Mouse (Mus musculus) embryonic facial prominence, embryonic 10.5 days (tissue): ENCODE results near the gene Nme6. TPM values are rescaled to one million over a fixed set of nuclear protein-coding genes. Genes with fewer than 3 reads are reported as not detected.

Experiments
- DNase-seq: peaks from one replicate; pipeline ENCODE4 v3.0.0-alpha.2; 2017; ENCODE audit warnings: low spot score
- H3K27ac ChIP-seq: fragments of 300-500 bp; sonication (generic); replicated peaks from 2 replicates; pipeline ENCODE4 v1.5.1; 2016; ENCODE audit warnings: mild to moderate bottlenecking
- H3K27me3 ChIP-seq: fragments of 300-500 bp; sonication (generic); replicated peaks from 2 replicates; pipeline ENCODE4 v1.6.1; 2016; ENCODE audit warnings: low read depth, mild to moderate bottlenecking; ENCODE audit not compliant: poor library complexity, severe bottlenecking
- H3K36me3 ChIP-seq: fragments of 300-500 bp; sonication (generic); replicated peaks from 2 replicates; pipeline ENCODE4 v1.6.1; 2016; ENCODE audit warnings: mild to moderate bottlenecking, moderate library complexity
- H3K4me1 ChIP-seq: fragments of 300-500 bp; sonication (generic); 2 replicates; pipeline ENCODE4 v1.6.1; 2016
- H3K4me3 ChIP-seq: fragments of 300-500 bp; sonication (generic); 2 replicates; pipeline ENCODE4 v1.5.1; 2016; ENCODE audit warnings: mild to moderate bottlenecking, moderate library complexity
- H3K9me3 ChIP-seq: fragments of 300-500 bp; sonication (generic); 2 replicates; pipeline ENCODE4 v1.6.1; 2016; ENCODE audit warnings: mild to moderate bottlenecking
- WGBS: fragments of 180-500 bp; shearing (Covaris S2); methylation state at CpG from one replicate; pipeline ENCODE4 v1.1.7; 2016; 5-methylcytosine and 5-hydroxymethylcytosine counted together
- microRNA-seq: library from miRNA; unstranded; fragments of <30 nt; microRNA quantifications from one replicate; pipeline ENCODE4, GENCODE M21; 2017
- polyA plus RNA-seq: library from polyadenylated mRNA; unstranded; fragments of >200 nt; fragmentation: Nextera tagmentation; extraction: Ambion mirVana; gene quantifications from 2 replicates; pipeline ENCODE4 v1.2.1, GENCODE M21; 2016

Gene Nme6
- polyA plus RNA-seq, 1 experiment from 2014 or later, result 107 TPM

DNA sequence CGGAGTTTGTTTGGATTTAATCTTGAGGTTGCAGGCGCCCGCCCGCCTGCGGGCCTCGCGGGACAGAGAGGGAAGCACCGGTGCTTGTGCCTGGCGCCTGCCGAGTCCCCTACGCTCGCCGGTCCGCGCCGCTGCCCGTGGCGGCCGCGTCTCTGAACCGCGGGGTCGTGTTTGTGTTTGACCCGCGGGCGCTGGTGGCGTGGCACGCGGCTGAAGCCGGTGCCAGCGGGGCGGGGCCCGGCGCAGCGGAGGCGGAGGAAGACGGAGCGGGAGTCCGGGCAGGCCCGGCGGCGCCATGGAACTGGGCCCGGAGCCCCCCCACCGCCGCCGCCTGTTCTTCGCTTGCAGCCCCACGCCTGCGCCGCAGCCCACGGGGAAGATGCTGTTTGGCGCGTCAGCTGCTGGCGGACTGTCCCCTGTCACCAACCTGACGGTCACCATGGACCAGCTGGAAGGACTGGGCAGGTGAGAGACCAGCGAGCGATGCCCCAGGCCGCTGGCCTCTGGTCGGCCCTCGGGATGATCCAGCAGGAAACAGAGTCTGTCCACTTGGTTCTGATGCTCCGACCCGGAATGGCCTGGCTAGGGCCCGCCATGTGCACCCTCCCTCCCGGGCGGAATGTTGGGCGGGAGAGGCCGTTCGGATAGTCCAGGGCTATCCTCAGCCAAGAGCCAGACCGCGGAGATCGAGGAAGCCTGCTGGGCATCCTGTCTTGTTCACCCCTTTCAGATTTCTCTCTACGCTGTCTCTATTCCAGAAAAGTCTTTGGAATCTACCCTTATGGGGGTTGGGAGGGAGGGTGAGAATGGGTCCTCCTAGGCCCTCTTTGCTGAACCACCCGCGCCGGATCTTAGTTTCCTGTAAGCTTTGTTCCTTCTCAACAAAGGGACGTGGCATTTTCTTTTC is 43.4 kb downstream of the Nme6 start:
- under 1% methylated on average over 76 of the region's 76 CpGs for WGBS

DNA sequence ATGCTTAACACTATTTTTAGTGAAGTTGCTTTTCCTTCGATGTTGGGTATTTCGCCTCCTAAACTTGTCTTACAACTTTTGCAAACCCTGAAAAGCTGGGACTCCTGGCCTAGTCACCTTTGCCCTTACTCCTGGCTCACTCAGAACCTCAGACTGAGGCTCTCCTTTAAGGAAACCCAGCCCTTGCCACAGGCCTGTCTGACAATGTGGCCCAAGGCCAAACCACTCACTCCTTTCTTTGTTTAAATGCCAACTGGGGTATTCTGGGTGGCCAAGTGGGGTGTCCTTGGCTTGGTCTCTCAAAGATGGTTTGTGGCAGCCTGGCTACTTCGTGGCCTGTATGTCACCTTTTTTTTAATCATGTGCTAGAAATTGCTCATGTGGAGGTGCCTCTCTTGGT is 44.2 kb downstream of the Nme6 start:
- DNase-seq, result peak; percentile 36
- H3K36me3 ChIP-seq, result peaks cover 45% of the 10 kb centered on the region
- peaks cover 15% of the 10 kb centered on the region for H3K4me1 ChIP-seq
- peak overlapping the region; percentile 97 for H3K27ac ChIP-seq
- whole genome bisulfite sequencing, result 10% methylated on average over 3 of the region's 3 CpGs
- H3K9me3 ChIP-seq, result no peaks in the 10 kb centered on the region
- H3K4me3 ChIP-seq, result peak overlapping the region; percentile 99
- no peaks in the 10 kb centered on the region for H3K27me3 ChIP-seq

More for the DNA sequence above, 43.4 kb downstream of the Nme6 start:
- no peak for DNase-seq
- peaks cover 37% of the 10 kb centered on the region for H3K36me3 ChIP-seq
- H3K4me1 ChIP-seq, result peaks cover 19% of the 10 kb centered on the region
- no peaks in the 10 kb centered on the region for H3K9me3 ChIP-seq
- H3K27ac ChIP-seq, result peak overlapping the region; percentile 97
- H3K4me3 ChIP-seq, result peak overlapping the region; percentile 99
- no peaks in the 10 kb centered on the region for H3K27me3 ChIP-seq

DNA sequence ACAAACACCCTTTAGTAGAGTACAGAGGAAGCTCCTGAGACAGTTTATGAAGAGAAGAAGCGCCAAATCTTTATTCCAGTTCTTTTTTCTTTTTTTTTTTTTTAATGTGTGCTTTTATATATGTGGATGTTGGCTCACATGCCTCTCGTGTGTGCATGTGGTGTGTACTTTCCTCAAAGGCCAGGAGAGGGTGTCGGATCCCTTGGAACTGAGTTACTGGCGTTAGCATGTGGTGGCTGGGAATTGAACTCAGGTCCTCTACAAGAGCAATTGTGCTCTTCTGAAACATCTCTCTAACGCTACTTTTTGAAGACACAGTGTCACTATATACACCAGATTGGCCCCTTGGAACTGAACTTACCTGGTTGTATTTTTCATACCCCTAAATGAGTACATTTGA is 45.1 kb downstream of the Nme6 start:
- Histone ChIP-seq H3K4me3 (peak overlapping the region; percentile 99), H3K36me3 (peaks cover 54% of the 10 kb centered on the region), H3K27me3 (no peaks in the 10 kb centered on the region), H3K27ac (no peak overlapping the region), H3K9me3 (no peaks in the 10 kb centered on the region), H3K4me1 (peaks cover 15% of the 10 kb centered on the region)
- DNase-seq, result no peak
- 78% methylated on average over 5 of the region's 5 CpGs for WGBS

DNA sequence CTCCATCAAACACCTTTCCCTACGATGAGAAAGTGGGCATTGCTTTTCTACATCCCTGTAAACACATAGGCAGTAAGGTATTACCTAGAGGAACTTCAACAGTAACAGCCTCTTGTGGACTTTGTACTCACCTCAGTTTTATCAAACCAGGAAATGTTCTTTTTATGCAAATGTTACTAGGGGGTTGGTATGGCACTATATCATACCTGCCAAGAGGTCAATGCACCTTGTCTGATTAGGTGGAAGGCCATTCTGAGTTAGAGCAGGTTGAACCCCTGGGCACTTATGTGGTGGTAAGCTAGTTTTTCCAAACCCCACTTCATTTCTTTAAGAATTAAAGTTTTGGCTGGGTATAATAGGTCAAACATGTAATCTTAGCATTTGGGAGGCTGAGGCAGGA is 46.8 kb downstream of the Nme6 start:
- H3K4me3 ChIP-seq, result no peak overlapping the region
- no peaks in the 10 kb centered on the region for H3K27me3 ChIP-seq
- H3K36me3 ChIP-seq, result peaks cover 71% of the 10 kb centered on the region
- no peak for DNase-seq
- H3K27ac ChIP-seq, result no peak overlapping the region
- H3K4me1 ChIP-seq, result peaks cover 15% of the 10 kb centered on the region
- 95% methylated on average over 1 of the region's 1 CpGs for WGBS
- H3K9me3 ChIP-seq, result no peaks in the 10 kb centered on the region

DNA sequence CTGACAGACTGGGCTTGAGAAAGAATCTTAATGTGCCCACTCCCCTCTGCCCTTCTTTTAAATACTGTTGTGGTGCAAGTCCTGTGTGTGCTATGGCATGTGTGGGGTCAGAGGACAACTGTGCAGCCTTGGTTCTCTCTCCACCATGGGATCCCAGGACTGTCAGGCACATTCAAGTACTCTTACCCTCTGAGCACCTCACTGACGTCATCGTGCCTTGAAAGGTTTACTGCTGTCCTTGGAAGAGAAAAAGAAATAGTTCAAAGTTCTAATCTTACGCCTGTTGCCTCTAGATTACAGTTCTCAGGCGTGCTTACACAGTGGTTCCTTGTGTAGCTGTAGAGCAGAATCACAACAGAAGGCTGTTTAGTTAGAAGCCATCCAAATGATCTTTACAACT is 53.7 kb downstream of the Nme6 start:
- Histone ChIP-seq H3K27ac (no peak overlapping the region), H3K9me3 (no peaks in the 10 kb centered on the region), H3K4me3 (no peak overlapping the region), H3K4me1 (no peaks in the 10 kb centered on the region), H3K27me3 (no peaks in the 10 kb centered on the region), H3K36me3 (peaks cover 100% of the 10 kb centered on the region)
- no peak for DNase-seq
- WGBS, result 87% methylated on average over 4 of the region's 4 CpGs

DNA sequence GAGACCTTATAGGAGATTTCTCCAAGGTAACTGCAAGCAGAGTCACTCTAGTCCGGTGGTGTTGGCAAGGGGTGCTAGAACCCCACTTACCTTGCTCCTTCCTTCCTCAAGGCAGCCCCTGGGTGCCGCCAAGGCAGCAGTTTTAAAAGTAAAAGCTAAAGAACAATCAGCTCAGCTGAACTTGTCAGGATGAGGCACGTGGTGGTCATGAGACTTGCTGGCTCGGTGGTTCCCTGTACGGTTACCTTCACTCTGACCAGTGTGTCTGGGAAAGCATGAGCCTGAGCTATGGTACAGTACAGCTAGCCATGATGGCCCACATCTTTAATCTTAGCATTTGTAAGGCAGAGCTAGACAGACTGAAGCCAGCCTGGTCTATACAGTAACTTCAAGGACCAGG is 54.8 kb downstream of the Nme6 start:
- 89% methylated on average over 5 of the region's 5 CpGs for WGBS
- peaks cover 100% of the 10 kb centered on the region for H3K36me3 ChIP-seq

DNA sequence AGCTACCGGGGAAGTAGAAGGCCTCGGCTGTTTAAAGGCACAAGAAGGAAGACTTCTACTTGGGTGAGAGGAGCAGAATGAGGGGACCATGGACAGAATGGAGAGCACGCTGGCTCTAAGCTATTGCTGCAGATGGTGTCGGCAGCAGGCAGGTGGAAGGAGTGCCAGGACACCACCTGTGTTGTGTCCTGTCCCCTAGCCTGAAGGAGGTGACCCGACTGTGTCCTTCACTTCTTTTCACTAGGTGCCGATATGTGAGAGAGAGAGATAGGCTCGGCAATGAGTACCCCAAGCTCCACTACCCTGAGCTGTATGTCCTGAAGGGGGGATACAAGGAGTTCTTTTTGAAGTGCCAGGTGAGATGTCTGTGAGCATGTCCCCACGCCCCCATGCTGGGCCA is 59.0 kb downstream of the Nme6 start:
- WGBS, result 91% methylated on average over 8 of the region's 8 CpGs
- H3K4me3 ChIP-seq, result no peak overlapping the region
- peaks cover 17% of the 10 kb centered on the region for H3K4me1 ChIP-seq
- no peaks in the 10 kb centered on the region for H3K27me3 ChIP-seq
- no peak overlapping the region for H3K27ac ChIP-seq
- H3K9me3 ChIP-seq, result no peaks in the 10 kb centered on the region
- DNase-seq, result no peak
- peaks cover 98% of the 10 kb centered on the region for H3K36me3 ChIP-seq

More for the DNA sequence above, 54.8 kb downstream of the Nme6 start:
- no peaks in the 10 kb centered on the region for H3K9me3 ChIP-seq
- no peaks in the 10 kb centered on the region for H3K4me1 ChIP-seq
- no peak overlapping the region for H3K4me3 ChIP-seq
- no peak overlapping the region for H3K27ac ChIP-seq
- no peaks in the 10 kb centered on the region for H3K27me3 ChIP-seq
- no peak for DNase-seq

Small RNAs within 50 kb of the gene (microRNA-seq; reads per million reads assigned to microRNA genes)
- gene Mir7089, result 2.4 reads per million

Other genes with a start within 250 kb of the Nme6 start
- gene Fbxw24, start 206.7 kb upstream of the Nme6 start, polyA plus RNA-seq, result not detected in 2 replicates
- gene Fbxw25, start 168.1 kb upstream of the Nme6 start, polyA plus RNA-seq, result not detected in 2 replicates
- not detected in 2 replicates for gene Fbxw18, start 130.0 kb upstream of the Nme6 start, polyA plus RNA-seq
- gene Fbxw26, start 86.7 kb upstream of the Nme6 start, polyA plus RNA-seq, result not detected in 2 replicates
- gene Fbxw27, start 42.1 kb upstream of the Nme6 start, polyA plus RNA-seq, result not detected in 2 replicates
- gene Spink8, start 20.5 kb upstream of the Nme6 start, polyA plus RNA-seq, result not detected in 2 replicates
- gene Camp, start 16.9 kb downstream of the Nme6 start, polyA plus RNA-seq, result 0.20 TPM in 1 of 2 replicates, not detected in the other
- gene Cdc25a, start 42.8 kb downstream of the Nme6 start, polyA plus RNA-seq, result 46.7 and 47.0 TPM in 2 replicates
- 48.5 and 61.7 TPM in 2 replicates for gene Map4, start 98.7 kb downstream of the Nme6 start, polyA plus RNA-seq